Mouse (Mus musculus): ENCODE results near the gene Chst5.
"Not testable (repeated sequence)": the region's sequence is repeated elsewhere in the genome, so short reads cannot be mapped to it uniquely, and the experiment has no call there.

- TF ChIP-seq CTCF (IDR thresholded peaks at IDR 0.05; ENCODE audit: insufficient read depth, low read length); POLR2A (IDR thresholded peaks at IDR 0.05; ENCODE audit: borderline replicate concordance, extremely low read depth, low read depth, low read length): not testable (repeated sequence)
Observed at GRCm38 (mm10) chr8:111853219-111853618, 57.0 kb downstream of the Chst5 start.
